Mouse (Mus musculus): ENCODE data around the gene Med7. TPM values are rescaled to one million over a fixed set of nuclear protein-coding genes. Genes with fewer than 3 reads are reported as not detected.

Med7 gene
- not detected in 2 replicates for polyA plus RNA-seq (2012; ENCODE audit: insufficient read depth, insufficient read length, low replicate concordance, missing spikeins)

DNA sequence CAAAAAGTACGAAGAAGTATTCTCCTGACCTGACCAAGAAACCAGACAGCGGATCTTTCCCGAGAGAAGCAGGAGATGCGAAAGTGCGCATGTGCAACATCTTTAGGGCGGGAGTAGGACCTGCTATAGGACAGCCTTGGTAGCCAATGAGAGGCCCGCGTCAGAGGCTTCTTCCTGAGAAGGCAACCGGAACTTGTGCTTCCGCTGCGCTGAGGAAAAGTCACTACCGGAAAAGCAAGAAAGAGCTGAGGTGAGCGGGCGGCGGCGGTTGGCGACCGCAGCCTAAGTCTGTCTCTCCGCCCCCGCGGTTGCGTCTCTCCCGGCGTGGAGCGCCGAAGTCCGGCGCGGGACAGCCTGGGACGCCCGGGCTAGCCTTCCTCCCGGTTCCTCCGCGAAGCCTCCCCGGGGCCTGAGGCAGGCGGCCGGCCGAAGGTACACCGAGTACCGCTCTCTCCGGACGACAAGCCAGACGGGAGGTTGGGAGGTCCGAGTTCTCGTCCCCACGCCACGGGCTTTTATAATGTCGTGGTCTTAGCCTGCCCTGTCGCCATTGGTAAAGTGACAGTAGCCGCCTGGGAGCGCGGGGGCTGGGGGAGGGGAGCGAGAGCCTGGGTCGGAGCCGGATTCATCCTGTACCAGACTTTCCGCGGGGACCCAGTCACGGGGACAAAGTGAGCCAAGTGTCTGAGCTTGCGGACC, at the start of gene Med7:
Gene Med7 (plus strand): TSS at position 166 of the 699 bp plus-strand sequence.
- Histone ChIP-seq H3K4me3 (ENCODE audit: insufficient read depth, low read depth, low read length) (peak within 1 kb of the TSS; percentile 99), H3K4me1 (ENCODE audit: control insufficient read depth, insufficient read depth, low read length) (peaks cover 4% of the 10 kb centered on the region; the same call in 1 of the 2 replicates), H3K27ac (ENCODE audit: insufficient read depth, low read depth, low read length) (peak within 1 kb of the TSS; percentile 46; the same call in 1 of the 2 replicates)
- no peak for TF ChIP-seq CTCF (IDR thresholded peaks at IDR 0.05; ENCODE audit: insufficient read depth, low read depth, low read length)
- TF ChIP-seq POLR2A (IDR thresholded peaks at IDR 0.05; ENCODE audit: insufficient read depth, low read depth, low read length): peak; percentile 46; the same call in 1 of the 2 replicates
- whole genome bisulfite sequencing: under 1% methylated on average over 59 of the region's 59 CpGs

DNA sequence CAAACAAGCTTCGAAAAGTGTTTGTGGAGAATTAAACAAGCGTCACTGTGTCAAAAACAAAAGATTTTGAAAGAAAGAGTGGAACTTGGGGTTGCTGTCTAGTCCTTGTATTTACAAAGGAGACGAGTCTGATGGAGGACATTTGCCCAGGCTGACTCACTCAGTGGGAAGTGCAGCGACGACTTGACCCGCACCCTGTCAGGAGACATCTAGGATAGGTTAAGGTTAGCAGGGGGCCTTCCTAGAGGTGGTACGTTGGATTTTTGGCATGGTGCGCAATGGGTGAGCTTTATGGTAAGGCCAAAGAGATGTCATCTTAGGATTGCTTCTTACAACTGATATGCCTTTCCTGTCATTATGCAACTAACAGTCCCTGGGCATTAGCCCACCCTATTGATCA, 49.7 kb upstream of the Med7 start:
- Histone ChIP-seq H3K4me1 (ENCODE audit: control insufficient read depth, insufficient read depth, low read length) (no peaks in the 10 kb centered on the region), H3K27ac (ENCODE audit: insufficient read depth, low read depth, low read length) (no peak overlapping the region), H3K4me3 (ENCODE audit: insufficient read depth, low read depth, low read length) (no peak overlapping the region)
- WGBS: 96% methylated on average over 8 of the region's 8 CpGs
- TF ChIP-seq POLR2A (IDR thresholded peaks at IDR 0.05; ENCODE audit: insufficient read depth, low read depth, low read length) (no peak), CTCF (IDR thresholded peaks at IDR 0.05; ENCODE audit: insufficient read depth, low read depth, low read length) (no peak)

DNA sequence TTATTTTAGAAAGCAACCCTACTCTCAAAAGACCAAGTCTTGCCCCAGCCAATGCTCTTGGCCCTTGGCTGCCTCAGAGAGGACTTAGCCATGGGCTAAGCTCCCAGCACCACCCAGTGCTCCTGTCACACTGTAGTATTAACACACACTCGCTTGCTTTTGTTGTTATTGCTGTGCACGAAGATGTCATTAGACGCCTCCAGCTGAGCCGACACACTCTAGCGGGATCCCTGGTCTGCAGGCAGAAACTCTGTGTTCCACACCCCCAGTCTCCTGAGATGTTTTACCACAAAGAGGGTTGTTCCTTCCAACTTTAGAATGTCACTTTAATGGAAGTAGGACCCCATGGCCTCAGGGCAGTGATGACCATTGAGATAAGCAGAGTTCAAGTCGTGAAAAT, 48.3 kb upstream of the Med7 start:
- Histone ChIP-seq H3K4me1 (ENCODE audit: control insufficient read depth, insufficient read depth, low read length) (no peaks in the 10 kb centered on the region), H3K27ac (ENCODE audit: insufficient read depth, low read depth, low read length) (no peak overlapping the region), H3K4me3 (ENCODE audit: insufficient read depth, low read depth, low read length) (no peak overlapping the region)
- 52% methylated on average over 6 of the region's 6 CpGs for WGBS
- no peak for TF ChIP-seq POLR2A (IDR thresholded peaks at IDR 0.05; ENCODE audit: insufficient read depth, low read depth, low read length)
- no peak for TF ChIP-seq CTCF (IDR thresholded peaks at IDR 0.05; ENCODE audit: insufficient read depth, low read depth, low read length)

DNA sequence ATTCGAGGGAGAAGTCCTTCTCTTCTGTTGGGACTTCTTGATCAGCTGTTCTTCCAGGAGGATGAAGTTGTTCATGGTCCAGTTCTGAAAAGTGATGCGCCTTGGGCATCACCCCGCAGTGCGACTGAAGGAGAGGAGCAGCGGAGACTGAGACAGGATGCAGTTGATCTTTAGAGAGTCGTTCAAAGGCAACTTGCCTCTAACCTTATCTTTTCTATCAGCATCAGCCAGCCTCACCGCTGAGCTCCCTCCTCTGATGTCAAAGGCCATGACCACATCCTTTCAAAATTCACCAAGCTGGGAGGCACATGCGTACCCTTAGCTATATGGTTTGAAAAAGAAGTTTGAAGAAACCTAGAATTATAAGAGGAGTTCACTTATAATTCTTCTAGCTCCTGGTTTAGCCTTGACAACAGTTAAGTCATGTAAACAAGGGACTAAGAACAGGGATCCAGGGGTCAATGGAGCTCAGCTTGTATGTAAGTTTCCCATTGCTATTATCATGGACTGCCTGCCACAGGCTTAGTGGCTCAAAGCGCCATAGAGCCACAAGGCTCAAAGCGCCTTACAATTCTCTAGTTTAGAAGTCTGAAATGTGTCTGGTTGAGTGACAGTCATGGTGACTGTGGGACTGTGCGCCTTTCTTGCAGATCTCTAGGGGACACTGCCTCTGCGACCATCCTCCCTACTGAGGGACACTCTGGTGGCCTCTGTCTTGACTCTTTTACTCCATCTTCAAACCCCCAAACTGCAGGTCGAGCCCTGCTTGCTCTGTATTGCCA, 47.2 kb upstream of the Med7 start, which contains the start of gene Itk:
Gene Itk (minus strand): TSS at position 180 of the 782 bp plus-strand sequence.
- WGBS: 91% methylated on average over 13 of the region's 13 CpGs
- Histone ChIP-seq H3K27ac (ENCODE audit: insufficient read depth, low read depth, low read length) (no peak within 1 kb of the TSS), H3K4me1 (ENCODE audit: control insufficient read depth, insufficient read depth, low read length) (no peaks in the 10 kb centered on the region), H3K4me3 (ENCODE audit: insufficient read depth, low read depth, low read length) (no peak within 1 kb of the TSS)
- TF ChIP-seq CTCF (IDR thresholded peaks at IDR 0.05; ENCODE audit: insufficient read depth, low read depth, low read length) (no peak), POLR2A (IDR thresholded peaks at IDR 0.05; ENCODE audit: insufficient read depth, low read depth, low read length) (no peak)

DNA sequence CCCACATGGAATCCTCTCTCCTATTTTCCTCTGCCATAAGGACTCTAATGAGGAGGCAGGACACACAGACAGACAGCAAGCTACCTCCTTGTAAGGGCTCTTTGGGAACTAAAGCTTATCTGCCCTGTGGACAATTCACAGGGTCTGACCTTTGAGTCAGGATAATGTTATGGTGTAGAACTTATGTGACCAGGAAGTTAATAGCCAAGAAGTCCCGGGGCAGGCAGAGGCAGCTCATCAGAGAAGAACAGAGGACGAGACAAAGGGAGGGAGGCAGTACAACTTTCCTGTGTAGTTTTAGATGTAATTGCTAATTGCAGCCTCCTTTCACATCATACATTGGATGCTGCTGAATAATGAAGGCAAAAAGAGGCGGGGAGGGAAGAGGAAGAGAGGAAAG, 46.1 kb upstream of the Med7 start:
- H3K4me3 ChIP-seq (ENCODE audit: insufficient read depth, low read depth, low read length): no peak overlapping the region
- WGBS: 12% methylated on average over 3 of the region's 3 CpGs
- H3K4me1 ChIP-seq (ENCODE audit: control insufficient read depth, insufficient read depth, low read length): no peaks in the 10 kb centered on the region
- no peak overlapping the region for H3K27ac ChIP-seq (ENCODE audit: insufficient read depth, low read depth, low read length)
- no peak for TF ChIP-seq POLR2A (IDR thresholded peaks at IDR 0.05; ENCODE audit: insufficient read depth, low read depth, low read length)
- no peak for TF ChIP-seq CTCF (IDR thresholded peaks at IDR 0.05; ENCODE audit: insufficient read depth, low read depth, low read length)

DNA sequence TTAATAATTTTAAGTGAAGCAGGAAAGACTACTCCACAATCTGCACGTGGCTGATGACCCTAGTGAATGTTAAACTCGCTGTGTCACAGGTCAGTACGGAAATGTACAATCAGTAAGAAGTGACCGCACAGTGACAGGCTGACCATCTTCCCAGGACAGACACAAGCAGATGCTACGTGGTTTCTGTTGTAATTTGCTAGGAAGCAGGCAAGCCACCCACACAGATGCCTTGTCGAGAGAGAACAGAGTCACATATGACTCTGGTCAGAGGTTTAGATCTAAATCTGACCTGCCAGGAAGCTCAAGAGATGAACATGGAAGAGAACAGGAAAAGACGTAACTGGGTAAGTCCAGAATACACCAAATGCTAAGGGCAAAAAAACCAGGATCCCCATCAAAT, 43.8 kb upstream of the Med7 start:
- TF ChIP-seq POLR2A (IDR thresholded peaks at IDR 0.05; ENCODE audit: insufficient read depth, low read depth, low read length) (no peak), CTCF (IDR thresholded peaks at IDR 0.05; ENCODE audit: insufficient read depth, low read depth, low read length) (no peak)

DNA sequence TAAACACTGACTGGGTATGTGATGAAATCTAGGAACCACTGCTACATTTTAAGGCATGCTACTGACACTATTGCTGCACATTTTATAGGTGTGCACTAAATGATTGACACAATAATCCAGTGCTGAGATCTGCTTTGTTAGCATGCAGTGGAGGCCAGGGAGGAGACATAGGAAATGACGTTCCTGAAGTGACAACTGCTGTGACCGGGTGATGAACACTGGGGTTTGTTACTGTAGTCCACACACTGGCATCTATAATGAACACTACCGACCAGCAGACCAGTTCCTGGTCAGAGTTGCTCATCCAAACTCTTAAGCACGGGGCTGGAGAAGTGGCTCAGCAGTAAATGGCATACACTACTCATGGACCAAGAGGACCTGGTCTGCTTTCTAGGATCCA, 43.3 kb upstream of the Med7 start:
- Histone ChIP-seq H3K4me3 (ENCODE audit: insufficient read depth, low read depth, low read length) (no peak overlapping the region), H3K27ac (ENCODE audit: insufficient read depth, low read depth, low read length) (no peak overlapping the region), H3K4me1 (ENCODE audit: control insufficient read depth, insufficient read depth, low read length) (no peaks in the 10 kb centered on the region)
- WGBS: 81% methylated on average over 4 of the region's 4 CpGs
- TF ChIP-seq POLR2A (IDR thresholded peaks at IDR 0.05; ENCODE audit: insufficient read depth, low read depth, low read length) (no peak), CTCF (IDR thresholded peaks at IDR 0.05; ENCODE audit: insufficient read depth, low read depth, low read length) (no peak)

More for the DNA sequence above, 43.8 kb upstream of the Med7 start:
- WGBS: 88% methylated on average over 7 of the region's 7 CpGs
- Histone ChIP-seq H3K27ac (ENCODE audit: insufficient read depth, low read depth, low read length) (no peak overlapping the region), H3K4me3 (ENCODE audit: insufficient read depth, low read depth, low read length) (no peak overlapping the region), H3K4me1 (ENCODE audit: control insufficient read depth, insufficient read depth, low read length) (no peaks in the 10 kb centered on the region)

DNA sequence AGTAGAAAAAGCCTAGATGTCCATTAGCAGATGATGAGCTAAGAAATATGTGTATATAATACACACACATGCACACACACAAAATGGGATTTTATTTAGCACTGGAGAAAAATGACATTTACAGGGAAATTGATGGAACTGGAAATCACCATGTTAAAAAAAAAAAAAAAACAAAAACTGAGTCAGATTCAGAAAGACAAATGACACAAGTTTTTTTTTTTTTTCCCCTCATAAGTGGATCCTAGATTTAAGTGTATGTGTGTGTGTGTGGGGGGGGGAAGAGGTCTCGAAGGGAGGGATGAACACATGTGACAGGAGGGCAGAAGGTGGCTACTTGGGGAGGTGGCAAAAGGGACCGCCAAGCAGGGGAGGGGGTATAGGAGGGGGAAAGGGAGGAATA, 41.6 kb upstream of the Med7 start:
- WGBS: 91% methylated on average over 2 of the region's 2 CpGs
- TF ChIP-seq POLR2A (IDR thresholded peaks at IDR 0.05; ENCODE audit: insufficient read depth, low read depth, low read length) (no peak), CTCF (IDR thresholded peaks at IDR 0.05; ENCODE audit: insufficient read depth, low read depth, low read length) (no peak)

DNA sequence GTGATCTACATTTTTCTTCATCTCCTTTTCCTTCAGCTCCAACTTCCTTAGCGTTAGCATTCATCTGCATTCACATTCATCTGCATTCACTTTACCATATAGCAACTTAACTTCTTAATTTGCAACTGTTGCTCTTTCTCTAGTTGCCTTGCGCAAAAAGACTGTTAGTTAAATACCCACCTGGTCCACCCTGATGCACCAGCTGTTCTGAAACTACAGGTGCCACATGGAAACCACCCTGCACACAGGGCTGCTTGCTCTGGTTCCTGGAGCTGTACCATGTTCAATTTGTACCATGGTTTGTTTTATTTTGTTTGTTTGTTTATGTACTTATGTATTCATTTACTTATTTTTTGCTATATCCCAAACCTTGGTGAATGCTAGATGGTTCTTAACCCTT, 41.0 kb upstream of the Med7 start:
- TF ChIP-seq CTCF (IDR thresholded peaks at IDR 0.05; ENCODE audit: insufficient read depth, low read depth, low read length) (no peak), POLR2A (IDR thresholded peaks at IDR 0.05; ENCODE audit: insufficient read depth, low read depth, low read length) (no peak)
- Histone ChIP-seq H3K4me1 (ENCODE audit: control insufficient read depth, insufficient read depth, low read length) (no peaks in the 10 kb centered on the region), H3K27ac (ENCODE audit: insufficient read depth, low read depth, low read length) (no peak overlapping the region), H3K4me3 (ENCODE audit: insufficient read depth, low read depth, low read length) (no peak overlapping the region)
- WGBS: 95% methylated on average over 2 of the region's 2 CpGs

More for the DNA sequence above, 41.6 kb upstream of the Med7 start:
- H3K27ac ChIP-seq (ENCODE audit: insufficient read depth, low read depth, low read length): no peak overlapping the region
- H3K4me3 ChIP-seq (ENCODE audit: insufficient read depth, low read depth, low read length): no peak overlapping the region
- no peaks in the 10 kb centered on the region for H3K4me1 ChIP-seq (ENCODE audit: control insufficient read depth, insufficient read depth, low read length)
